Mouse (Mus musculus): ENCODE data around the gene Mgrn1. TPM values are rescaled to one million over a fixed set of nuclear protein-coding genes. Genes with fewer than 3 reads are reported as not detected.

Mgrn1 gene
- polyA plus RNA-seq, 1 experiment from 2014 or later: 68.5 TPM

DNA sequence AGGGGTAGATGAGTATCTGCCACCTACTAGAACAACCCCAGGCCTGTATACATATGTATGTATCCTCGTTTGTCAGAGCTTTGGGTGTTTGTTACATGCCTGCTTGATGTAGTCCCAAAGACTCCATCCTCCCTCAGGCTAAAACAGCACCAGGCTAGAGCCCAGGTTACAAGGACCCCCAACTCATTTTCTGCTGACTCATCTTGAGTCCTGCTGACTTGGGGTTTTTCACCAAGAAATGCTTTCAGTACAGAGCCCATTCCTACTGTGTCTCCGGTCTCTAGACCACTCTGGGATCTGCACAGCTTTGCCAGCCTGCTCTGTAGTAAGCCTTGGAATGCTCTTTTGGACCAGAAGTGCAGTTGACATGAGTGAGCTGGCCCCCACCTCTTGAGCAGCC, 30.6 kb downstream of the Mgrn1 start:
- Histone ChIP-seq H3K27ac (replicated peaks) (no peak overlapping the region), H3K27me3 (ENCODE audit: low read depth, poor library complexity, severe bottlenecking) (no peaks in the 10 kb centered on the region), H3K36me3 (peaks cover 65% of the 10 kb centered on the region), H3K4me3 (no peak overlapping the region), H3K4me1 (no peaks in the 10 kb centered on the region), H3K9me3 (replicated peaks) (no peaks in the 10 kb centered on the region)
- 91% methylated on average over 2 of the region's 2 CpGs for WGBS
- DNase-seq (ENCODE audit: low spot score): no peak

DNA sequence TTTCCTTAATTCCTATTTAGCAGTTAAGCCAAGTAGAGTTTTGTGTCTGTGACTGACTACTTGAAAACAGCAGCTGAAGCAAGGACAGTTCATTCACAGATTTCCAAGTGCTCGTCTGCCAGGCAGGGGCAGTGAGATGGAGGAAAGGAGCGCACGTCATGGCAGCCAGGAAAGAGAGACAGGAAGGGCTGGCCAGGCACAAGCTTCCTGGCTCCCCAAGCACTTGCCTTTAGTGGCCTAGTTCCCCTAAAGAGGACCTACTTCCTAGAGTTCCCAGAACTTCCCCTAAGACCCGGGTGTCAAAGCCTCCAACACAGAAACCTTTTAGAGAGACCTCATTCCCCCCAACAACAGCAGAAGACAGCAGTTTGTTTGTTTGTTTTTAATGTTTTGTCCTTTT, 34.5 kb downstream of the Mgrn1 start:
- WGBS: 87% methylated on average over 4 of the region's 4 CpGs
- no peaks in the 10 kb centered on the region for H3K4me1 ChIP-seq
- no peak overlapping the region for H3K27ac ChIP-seq (replicated peaks)
- no peak overlapping the region for H3K4me3 ChIP-seq
- H3K27me3 ChIP-seq (ENCODE audit: low read depth, poor library complexity, severe bottlenecking): no peaks in the 10 kb centered on the region
- no peak for DNase-seq (ENCODE audit: low spot score)
- peaks cover 68% of the 10 kb centered on the region for H3K36me3 ChIP-seq
- no peaks in the 10 kb centered on the region for H3K9me3 ChIP-seq (replicated peaks)

DNA sequence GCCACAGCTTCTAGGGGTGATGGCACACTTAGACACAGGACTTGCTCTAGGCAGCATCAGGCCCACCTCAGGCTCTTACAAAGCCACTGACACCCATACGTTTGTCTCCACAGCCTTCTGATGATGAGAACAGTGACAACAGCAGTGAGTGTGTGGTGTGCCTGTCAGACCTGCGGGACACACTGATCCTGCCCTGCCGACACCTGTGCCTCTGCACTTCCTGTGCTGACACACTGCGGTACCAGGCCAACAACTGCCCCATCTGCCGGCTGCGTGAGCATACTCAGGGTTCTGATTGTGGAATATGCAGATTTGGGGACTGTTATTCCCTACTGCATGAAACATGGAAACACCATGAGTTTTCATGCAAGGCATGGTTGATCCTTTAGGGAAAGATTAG, 36.4 kb downstream of the Mgrn1 start:
- WGBS: 91% methylated on average over 6 of the region's 6 CpGs
- no peak overlapping the region for H3K27ac ChIP-seq (replicated peaks)
- DNase-seq (ENCODE audit: low spot score): no peak
- H3K4me3 ChIP-seq: no peak overlapping the region
- no peaks in the 10 kb centered on the region for H3K27me3 ChIP-seq (ENCODE audit: low read depth, poor library complexity, severe bottlenecking)
- H3K9me3 ChIP-seq (replicated peaks): no peaks in the 10 kb centered on the region
- H3K36me3 ChIP-seq: peaks cover 71% of the 10 kb centered on the region
- H3K4me1 ChIP-seq: no peaks in the 10 kb centered on the region

DNA sequence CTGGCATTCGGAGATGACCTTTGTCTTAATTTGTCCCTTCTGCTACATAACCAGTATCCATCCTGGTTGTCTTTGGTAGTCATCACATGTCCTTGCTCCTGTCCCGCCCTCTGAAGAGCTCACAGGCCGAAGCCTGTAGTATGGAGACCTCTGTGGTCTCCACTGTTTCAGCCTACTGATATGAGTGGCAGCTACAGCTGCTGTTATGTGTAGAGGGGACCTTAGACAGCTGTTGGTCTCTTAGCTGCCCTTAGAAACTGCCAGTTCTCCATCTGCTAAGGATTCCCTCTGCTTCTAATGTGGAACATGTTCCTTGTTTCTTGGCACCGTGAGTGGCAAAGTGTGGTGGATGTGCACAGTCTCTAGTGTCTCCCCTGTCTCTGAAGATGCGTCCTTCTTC, 37.9 kb downstream of the Mgrn1 start:
- DNase-seq (ENCODE audit: low spot score): no peak
- H3K36me3 ChIP-seq: peaks cover 81% of the 10 kb centered on the region
- H3K4me3 ChIP-seq: no peak overlapping the region
- H3K27me3 ChIP-seq (ENCODE audit: low read depth, poor library complexity, severe bottlenecking): no peaks in the 10 kb centered on the region
- no peaks in the 10 kb centered on the region for H3K4me1 ChIP-seq
- no peak overlapping the region for H3K27ac ChIP-seq (replicated peaks)
- H3K9me3 ChIP-seq (replicated peaks): no peaks in the 10 kb centered on the region
- 94% methylated on average over 5 of the region's 5 CpGs for WGBS

DNA sequence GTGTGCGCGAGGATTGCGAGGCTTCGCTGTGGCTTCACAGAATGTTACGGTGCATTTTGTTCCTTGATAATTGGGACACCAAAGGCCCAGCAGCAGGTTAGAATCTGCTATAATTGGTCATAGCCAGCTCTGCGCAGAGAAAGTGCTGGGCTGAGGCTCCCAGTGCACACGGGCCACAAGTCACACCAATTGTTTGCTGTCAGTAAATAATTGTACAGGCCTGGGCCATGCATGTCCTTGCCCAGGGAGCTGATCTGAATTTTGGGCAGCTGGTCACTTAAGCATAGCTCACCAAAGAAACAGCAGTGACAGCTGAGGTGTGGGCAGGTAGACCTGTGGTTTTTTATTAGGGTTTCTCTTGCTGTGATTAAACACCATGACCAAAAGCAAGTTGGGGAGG, 41.9 kb downstream of the Mgrn1 start:
- DNase-seq (ENCODE audit: low spot score): no peak
- no peak overlapping the region for H3K27ac ChIP-seq (replicated peaks)
- no peaks in the 10 kb centered on the region for H3K27me3 ChIP-seq (ENCODE audit: low read depth, poor library complexity, severe bottlenecking)
- H3K36me3 ChIP-seq: peaks cover 98% of the 10 kb centered on the region
- H3K4me1 ChIP-seq: no peaks in the 10 kb centered on the region
- 95% methylated on average over 7 of the region's 7 CpGs for WGBS
- no peaks in the 10 kb centered on the region for H3K9me3 ChIP-seq (replicated peaks)
- H3K4me3 ChIP-seq: no peak overlapping the region

DNA sequence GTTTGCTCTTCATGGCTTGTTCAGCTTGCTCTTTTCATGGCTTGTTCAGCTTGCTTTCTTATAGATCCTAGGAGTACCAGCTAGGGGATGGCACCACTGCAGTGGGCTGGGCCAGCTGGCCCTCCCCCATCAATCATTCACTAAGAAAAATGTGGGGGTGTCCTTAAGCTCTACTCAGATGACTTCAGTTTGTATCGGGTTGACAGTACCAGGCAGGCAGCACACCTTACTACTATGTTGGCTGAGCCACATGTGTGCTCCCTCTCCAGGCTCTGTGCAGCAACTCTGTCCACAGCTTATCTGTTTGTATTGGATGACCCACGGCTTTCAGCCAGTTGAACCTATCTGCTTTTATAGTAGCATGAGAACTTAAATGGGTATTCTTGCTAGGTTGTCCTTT, 42.4 kb downstream of the Mgrn1 start:
- 93% methylated on average over 2 of the region's 2 CpGs for WGBS
- Histone ChIP-seq H3K36me3 (peaks cover 98% of the 10 kb centered on the region), H3K4me3 (no peak overlapping the region), H3K4me1 (no peaks in the 10 kb centered on the region), H3K27me3 (ENCODE audit: low read depth, poor library complexity, severe bottlenecking) (no peaks in the 10 kb centered on the region), H3K27ac (replicated peaks) (no peak overlapping the region), H3K9me3 (replicated peaks) (no peaks in the 10 kb centered on the region)
- no peak for DNase-seq (ENCODE audit: low spot score)

DNA sequence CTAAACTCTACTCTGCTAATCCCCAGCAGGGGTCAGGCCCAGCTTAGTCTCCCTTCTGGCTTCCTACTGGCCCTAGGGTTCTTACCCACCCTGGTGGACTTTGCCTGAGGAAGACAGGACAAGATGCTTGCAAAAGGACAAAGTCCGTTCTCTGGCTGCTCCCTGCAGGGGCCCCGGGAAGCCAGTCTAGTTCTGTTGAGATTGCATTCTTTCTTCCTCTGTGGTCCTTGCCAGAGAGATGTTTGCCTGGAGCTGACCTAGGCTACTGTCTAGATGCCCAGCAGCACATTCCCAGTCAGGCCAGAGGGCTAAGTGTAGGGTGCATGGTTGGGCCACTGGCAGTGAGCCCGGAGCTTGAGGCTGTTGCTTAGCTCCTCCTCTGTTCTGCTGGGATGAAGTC, 46.4 kb downstream of the Mgrn1 start:
- Histone ChIP-seq H3K4me1 (no peaks in the 10 kb centered on the region), H3K27me3 (ENCODE audit: low read depth, poor library complexity, severe bottlenecking) (no peaks in the 10 kb centered on the region), H3K4me3 (no peak overlapping the region), H3K27ac (replicated peaks) (no peak overlapping the region), H3K36me3 (peaks cover 98% of the 10 kb centered on the region), H3K9me3 (replicated peaks) (no peaks in the 10 kb centered on the region)
- no peak for DNase-seq (ENCODE audit: low spot score)
- WGBS: 90% methylated on average over 3 of the region's 3 CpGs

DNA sequence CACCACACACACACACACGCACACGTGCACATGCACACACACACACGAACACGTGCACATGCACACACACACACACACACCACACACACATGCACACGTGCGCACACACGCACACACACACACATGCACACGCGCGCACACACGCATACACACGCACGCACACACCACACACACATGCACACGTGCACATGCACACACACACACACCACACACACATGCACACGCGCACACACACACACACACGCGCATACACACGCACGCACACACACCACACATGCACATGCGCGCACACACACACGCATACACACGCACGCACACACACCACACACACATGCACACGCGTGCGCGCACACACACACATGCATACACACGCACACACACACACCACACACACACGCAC, 49.4 kb downstream of the Mgrn1 start:
- Histone ChIP-seq H3K27ac (replicated peaks) (no peak overlapping the region), H3K4me3 (no peak overlapping the region), H3K36me3 (peaks cover 82% of the 10 kb centered on the region), H3K4me1 (peaks cover 18% of the 10 kb centered on the region), H3K27me3 (ENCODE audit: low read depth, poor library complexity, severe bottlenecking) (no peaks in the 10 kb centered on the region), H3K9me3 (replicated peaks) (no peaks in the 10 kb centered on the region)
- DNase-seq (ENCODE audit: low spot score): no peak
- WGBS: 94% methylated on average over 31 of the region's 31 CpGs

DNA sequence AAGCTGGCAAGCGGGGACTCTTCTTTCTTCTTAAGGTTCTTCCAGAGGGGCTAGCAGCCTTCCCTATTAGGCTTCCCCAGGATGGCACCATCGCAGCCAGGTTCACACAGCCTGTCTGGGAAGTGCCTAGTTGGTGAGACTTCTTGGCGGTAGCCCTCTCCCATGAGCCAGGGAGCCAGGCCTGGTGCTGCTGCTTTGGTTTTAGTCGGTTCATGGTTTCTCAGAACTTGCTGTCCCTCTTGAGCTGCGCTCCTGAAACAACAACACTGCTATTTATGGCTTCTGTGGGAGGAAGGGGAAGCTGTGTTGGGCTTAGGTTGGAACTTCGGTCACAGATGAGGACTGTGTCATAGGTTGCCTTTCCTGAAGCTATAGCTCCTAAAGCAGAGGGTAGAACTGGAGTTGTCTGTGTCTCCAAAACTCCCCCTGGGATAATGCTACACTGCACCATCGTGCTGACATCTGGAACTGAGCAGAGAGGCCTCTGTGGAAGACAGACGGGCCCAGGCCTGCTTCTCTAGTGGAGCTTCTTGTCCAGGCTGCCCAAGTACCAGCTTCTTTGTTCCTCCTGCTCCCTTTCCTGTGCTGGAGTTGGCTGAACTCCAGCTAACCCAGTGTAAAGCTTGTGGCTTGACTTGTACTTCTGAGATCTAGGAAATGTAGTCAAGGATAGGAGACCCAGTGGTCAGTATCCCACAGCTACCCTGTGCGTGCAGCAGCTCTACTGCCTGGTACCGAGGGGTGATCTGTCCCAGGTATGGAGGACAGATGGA, 50.1 kb downstream of the Mgrn1 start:
- 89% methylated on average over 10 of the region's 10 CpGs for WGBS

DNA sequence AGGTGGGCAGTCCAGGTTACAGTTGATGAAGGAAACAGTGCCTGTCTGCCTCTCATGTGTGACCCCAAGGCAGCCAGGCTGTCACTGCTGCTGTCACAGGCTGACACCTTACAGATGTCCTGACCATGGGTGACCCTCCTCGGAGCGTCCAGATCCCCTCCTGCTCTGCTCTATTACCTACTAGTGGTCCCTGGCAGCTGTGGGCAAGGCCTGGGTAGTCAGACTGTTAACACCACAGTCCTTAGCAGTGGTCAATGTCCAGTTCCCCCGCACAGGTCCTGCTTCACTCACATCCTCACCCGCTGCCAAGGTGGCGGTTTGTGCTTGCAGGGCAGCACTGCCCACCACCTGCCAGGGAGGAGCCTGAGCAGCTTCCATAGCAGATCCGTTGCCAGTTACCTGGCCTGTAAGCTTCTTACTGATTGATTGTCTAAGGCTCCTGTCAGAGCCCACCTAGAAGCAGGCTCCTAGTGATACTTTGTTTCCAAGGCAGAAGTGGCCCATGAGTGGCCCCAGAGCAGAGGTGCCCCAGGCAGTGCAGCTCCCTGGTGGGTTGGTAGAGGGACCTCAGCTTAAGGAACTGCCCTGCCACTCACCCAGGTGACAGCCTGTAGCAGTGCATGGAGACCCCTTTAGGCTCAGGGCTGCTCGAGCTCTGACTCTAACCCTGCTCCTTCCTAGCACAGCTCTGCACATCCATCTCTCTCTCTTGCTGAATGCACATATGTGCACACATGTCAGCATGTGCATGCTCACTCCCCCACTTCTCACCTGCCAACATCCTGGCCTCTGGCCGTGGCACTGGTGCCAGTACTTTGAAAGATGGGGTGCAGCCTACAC, 51.5 kb downstream of the Mgrn1 start:
- H3K27ac ChIP-seq (replicated peaks): no peak overlapping the region
- DNase-seq (ENCODE audit: low spot score): no peak
- H3K4me1 ChIP-seq: peaks cover 18% of the 10 kb centered on the region
- H3K27me3 ChIP-seq (ENCODE audit: low read depth, poor library complexity, severe bottlenecking): no peaks in the 10 kb centered on the region
- H3K9me3 ChIP-seq (replicated peaks): no peaks in the 10 kb centered on the region
- H3K36me3 ChIP-seq: peaks cover 82% of the 10 kb centered on the region
- 89% methylated on average over 8 of the region's 8 CpGs for WGBS
- no peak overlapping the region for H3K4me3 ChIP-seq

More for the DNA sequence above, 50.1 kb downstream of the Mgrn1 start:
- no peak for DNase-seq (ENCODE audit: low spot score)
- no peaks in the 10 kb centered on the region for H3K27me3 ChIP-seq (ENCODE audit: low read depth, poor library complexity, severe bottlenecking)
- peaks cover 82% of the 10 kb centered on the region for H3K36me3 ChIP-seq
- H3K9me3 ChIP-seq (replicated peaks): no peaks in the 10 kb centered on the region
- H3K4me3 ChIP-seq: no peak overlapping the region
- no peak overlapping the region for H3K27ac ChIP-seq (replicated peaks)
- H3K4me1 ChIP-seq: peaks cover 18% of the 10 kb centered on the region

DNA sequence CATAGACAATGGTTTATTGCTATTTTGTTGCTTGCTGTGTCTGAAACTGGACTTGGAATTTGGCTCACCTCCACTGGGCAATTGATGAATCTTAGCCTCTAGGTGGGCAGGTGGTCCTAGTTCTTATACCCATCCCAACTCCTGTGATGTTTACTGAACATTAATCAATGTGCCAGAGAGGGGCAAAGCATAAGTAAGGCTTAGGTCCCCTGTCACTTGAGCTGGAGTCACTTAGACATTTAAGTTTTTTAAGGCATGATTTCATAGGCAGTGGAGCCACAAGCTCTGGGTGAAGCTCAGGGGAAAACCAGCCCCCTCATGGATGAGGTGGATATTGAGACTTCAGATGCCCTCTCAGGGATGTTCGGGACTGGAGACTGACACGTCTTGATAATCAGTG, 52.4 kb downstream of the Mgrn1 start, which contains the start of gene Nudt16l1:
Gene Nudt16l1, plus strand, starts transcription at position 301 of the 400 bp plus-strand sequence.
- Histone ChIP-seq H3K4me3 (peak within 1 kb of the TSS; percentile 63), H3K27ac (replicated peaks) (peak within 1 kb of the TSS; percentile 78), H3K9me3 (replicated peaks) (no peaks in the 10 kb centered on the region), H3K36me3 (peaks cover 82% of the 10 kb centered on the region), H3K4me1 (peaks cover 18% of the 10 kb centered on the region), H3K27me3 (ENCODE audit: low read depth, poor library complexity, severe bottlenecking) (no peaks in the 10 kb centered on the region)
- 10% methylated on average over 2 of the region's 2 CpGs for WGBS
- no peak for DNase-seq (ENCODE audit: low spot score)

DNA sequence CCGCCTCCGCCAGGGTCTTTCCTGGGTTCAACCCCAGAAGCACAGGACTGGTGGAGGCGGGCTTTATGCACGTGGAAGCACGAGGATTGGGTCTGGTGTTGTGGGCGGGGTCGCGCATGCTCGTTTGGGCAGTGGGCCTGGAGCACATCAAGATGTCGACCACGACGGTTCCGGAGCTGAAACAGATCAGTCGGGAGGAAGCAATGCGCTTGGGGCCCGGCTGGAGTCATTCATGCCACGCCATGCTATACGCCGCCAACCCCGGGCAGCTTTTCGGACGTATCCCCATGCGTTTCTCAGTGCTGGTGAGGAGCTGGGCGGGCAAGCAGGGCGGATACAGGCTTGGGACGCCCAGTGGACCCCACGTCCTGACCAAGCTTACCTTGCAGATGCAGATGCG, 52.9 kb downstream of the Mgrn1 start:
- Histone ChIP-seq H3K9me3 (replicated peaks) (no peaks in the 10 kb centered on the region), H3K4me3 (peak overlapping the region; percentile 63), H3K36me3 (peaks cover 82% of the 10 kb centered on the region), H3K4me1 (peaks cover 18% of the 10 kb centered on the region), H3K27ac (replicated peaks) (peak overlapping the region; percentile 78), H3K27me3 (ENCODE audit: low read depth, poor library complexity, severe bottlenecking) (no peaks in the 10 kb centered on the region)
- DNase-seq (ENCODE audit: low spot score): peak; percentile 96
- under 1% methylated on average over 28 of the region's 28 CpGs for WGBS

DNA sequence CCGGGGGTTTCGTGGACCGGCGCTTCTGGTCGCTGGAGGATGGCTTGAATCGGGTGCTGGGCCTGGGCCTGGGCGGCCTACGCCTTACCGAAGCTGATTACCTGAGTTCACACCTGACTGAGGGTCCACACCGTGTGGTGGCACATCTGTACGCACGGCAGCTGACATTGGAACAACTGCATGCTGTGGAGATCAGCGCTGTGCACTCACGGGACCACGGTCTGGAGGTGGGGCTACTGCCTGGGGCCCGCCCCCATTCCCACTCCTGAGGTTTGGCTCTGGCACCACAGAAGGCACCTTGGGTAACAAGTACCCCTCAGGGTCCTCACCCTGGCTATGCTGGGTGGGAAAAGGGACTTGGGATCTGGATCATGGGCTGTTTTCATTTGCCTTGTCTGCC, 53.4 kb downstream of the Mgrn1 start:
- Histone ChIP-seq H3K27ac (replicated peaks) (peak overlapping the region; percentile 78), H3K27me3 (ENCODE audit: low read depth, poor library complexity, severe bottlenecking) (no peaks in the 10 kb centered on the region), H3K9me3 (replicated peaks) (no peaks in the 10 kb centered on the region), H3K36me3 (peaks cover 82% of the 10 kb centered on the region), H3K4me3 (peak overlapping the region; percentile 63), H3K4me1 (peaks cover 18% of the 10 kb centered on the region)
- WGBS: 3% methylated on average over 16 of the region's 16 CpGs
- DNase-seq (ENCODE audit: low spot score): peak; percentile 35
